Mouse (Mus musculus) liver, postnatal 0 days (tissue): ENCODE data around the gene Lsm6. TPM values are rescaled to one million over a fixed set of nuclear protein-coding genes. Genes with fewer than 3 reads are reported as not detected.

Experiments used
- ATAC-seq: fragments of 200-750 bp; cut with Nextera tagmentation; 2 replicates; pipeline ENCODE4 v1.8.0; 2017; ENCODE audit warnings: mild to moderate bottlenecking, moderate library complexity
- DNase-seq: peaks from one replicate; pipeline ENCODE4 v3.0.0-alpha.2; 2016
- H3K27ac ChIP-seq: fragments of 300-500 bp; sonication (generic); 2 replicates; pipeline ENCODE4 v1.5.1; 2014; ENCODE audit warnings: antibody characterized with exemption, moderate library complexity, mild to moderate bottlenecking, low read depth
- H3K27me3 ChIP-seq: fragments of 300-500 bp; sonication (generic); 2 replicates; pipeline ENCODE4 v1.6.1; 2014; ENCODE audit warnings: low read length, control low read depth, mixed read lengths; ENCODE audit not compliant: insufficient read depth
- H3K36me3 ChIP-seq: fragments of 300-500 bp; sonication (generic); replicated peaks from 2 replicates; pipeline ENCODE4 v1.6.1; 2014; ENCODE audit warnings: mild to moderate bottlenecking, control low read depth, low read length, moderate library complexity, mixed read lengths; ENCODE audit not compliant: insufficient read depth
- H3K4me1 ChIP-seq: fragments of 300-500 bp; sonication (generic); 2 replicates; pipeline ENCODE4 v1.6.1; 2014; ENCODE audit warnings: antibody characterized with exemption, mild to moderate bottlenecking, control low read depth; ENCODE audit not compliant: insufficient read depth
- H3K4me2 ChIP-seq: fragments of 300-500 bp; sonication (generic); 2 replicates; pipeline ENCODE4 v1.6.1; 2014; ENCODE audit warnings: low read depth, mild to moderate bottlenecking, low read length, moderate library complexity, mixed read lengths
- H3K4me3 ChIP-seq: fragments of 300-500 bp; sonication (generic); 2 replicates; pipeline ENCODE4 v1.5.1; 2014; ENCODE audit warnings: low read depth, low read length
- H3K9ac ChIP-seq: fragments of 300-500 bp; sonication (generic); replicated peaks from 2 replicates; pipeline ENCODE4 v1.6.1; 2014; ENCODE audit warnings: mild to moderate bottlenecking, moderate library complexity
- H3K9me3 ChIP-seq: fragments of 300-500 bp; sonication (generic); 2 replicates; pipeline ENCODE4 v1.6.1; 2016; ENCODE audit warnings: mild to moderate bottlenecking, control low read depth, low read length, mixed read lengths
- CTCF ChIP-seq: sonication (generic); IDR thresholded peaks from 2 replicates; pipeline ENCODE4 v1.5.1; 2016; ENCODE audit warnings: antibody characterized with exemption, low read depth
- EP300 ChIP-seq: IDR thresholded peaks from 2 replicates; pipeline ENCODE4 v1.6.1; 2016; ENCODE audit warnings: antibody characterized with exemption, low read depth, mild to moderate bottlenecking
- WGBS: fragments of 180-500 bp; shearing (Covaris S2); extraction: QIAGEN DNeasy Blood & Tissue Kit; methylation state at CpG from one replicate; pipeline ENCODE4 v1.1.7; 2014; ENCODE audit not compliant: insufficient replicate concordance; 5-methylcytosine and 5-hydroxymethylcytosine counted together
- polyA plus RNA-seq: library from polyadenylated mRNA; unstranded; fragments of >200 nt; fragmentation: Nextera tagmentation; extraction: Ambion mirVana; gene quantifications from 2 replicates; pipeline ENCODE4 v1.2.1, GENCODE M21; 2015

The Lsm6 gene
- polyA plus RNA-seq, 1 experiment from 2014 or later, result 97.3 TPM

GRCm38 (mm10) chr8:78797985-78798384, 23.0 kb downstream of the Lsm6 start:
- Histone ChIP-seq H3K9me3 (no peaks in the 10 kb centered on the region), H3K27me3 (no peaks in the 10 kb centered on the region), H3K27ac (no peak overlapping the region), H3K36me3 (no peaks in the 10 kb centered on the region), H3K9ac (no peak overlapping the region), H3K4me3 (no peak overlapping the region), H3K4me1 (no peaks in the 10 kb centered on the region; the same call in 1 of the 2 replicates), H3K4me2 (no peak overlapping the region)
- ATAC-seq, result no peak
- WGBS, result 83% methylated on average over 7 of the region's 7 CpGs
- TF ChIP-seq CTCF (no peak), EP300 (no peak)
- no peak for DNase-seq

- no peaks in the 10 kb centered on the region for H3K27me3 ChIP-seq
- H3K36me3 ChIP-seq, result no peaks in the 10 kb centered on the region
- H3K4me3 ChIP-seq, result no peak overlapping the region
- ATAC-seq (no peak), DNase-seq (no peak)
- no peak overlapping the region for H3K27ac ChIP-seq
- H3K9ac ChIP-seq, result no peak overlapping the region
- no peak for TF ChIP-seq CTCF
- no peak for TF ChIP-seq EP300
- H3K4me2 ChIP-seq, result no peak overlapping the region
- H3K9me3 ChIP-seq, result no peaks in the 10 kb centered on the region
- WGBS, result 72% methylated on average over 4 of the region's 4 CpGs
- H3K4me1 ChIP-seq, result no peaks in the 10 kb centered on the region
Measured at GRCm38 (mm10) chr8:78793231-78793630, 27.7 kb downstream of the Lsm6 start.

- H3K27me3 ChIP-seq, result no peaks in the 10 kb centered on the region
- H3K36me3 ChIP-seq, result no peaks in the 10 kb centered on the region
- no peak overlapping the region for H3K27ac ChIP-seq
- no peaks in the 10 kb centered on the region for H3K4me1 ChIP-seq
- no peak overlapping the region for H3K9ac ChIP-seq
- no peak overlapping the region for H3K4me3 ChIP-seq
- TF ChIP-seq EP300 (no peak), CTCF (no peak)
- ATAC-seq (no peak), DNase-seq (no peak)
- no peaks in the 10 kb centered on the region for H3K9me3 ChIP-seq
- no peak overlapping the region for H3K4me2 ChIP-seq
- WGBS, result 85% methylated on average over 9 of the region's 9 CpGs
Measured at GRCm38 (mm10) chr8:78776816-78777215, 44.1 kb downstream of the Lsm6 start.

GRCm38 (mm10) chr8:78771256-78771655, 49.7 kb downstream of the Lsm6 start:
- DNase-seq (no peak), ATAC-seq (no peak)
- H3K9ac ChIP-seq, result no peak overlapping the region
- 62% methylated on average over 7 of the region's 7 CpGs for WGBS
- no peaks in the 10 kb centered on the region for H3K27me3 ChIP-seq
- H3K9me3 ChIP-seq, result no peaks in the 10 kb centered on the region
- no peaks in the 10 kb centered on the region for H3K36me3 ChIP-seq
- H3K4me3 ChIP-seq, result no peak overlapping the region
- no peak overlapping the region for H3K27ac ChIP-seq
- no peak overlapping the region for H3K4me2 ChIP-seq
- H3K4me1 ChIP-seq, result no peaks in the 10 kb centered on the region
- TF ChIP-seq EP300 (no peak), CTCF (no peak)

- DNase-seq, result no peak
- ATAC-seq, result no peak
Measured at GRCm38 (mm10) chr8:78770584-78770983, 50.4 kb downstream of the Lsm6 start.

GRCm38 (mm10) chr8:78765556-78765955, 55.4 kb downstream of the Lsm6 start:
- no peak for TF ChIP-seq CTCF
- TF ChIP-seq EP300, result no peak
- Histone ChIP-seq H3K4me2 (no peak overlapping the region), H3K36me3 (no peaks in the 10 kb centered on the region), H3K27me3 (no peaks in the 10 kb centered on the region), H3K9me3 (no peaks in the 10 kb centered on the region), H3K9ac (no peak overlapping the region), H3K4me1 (no peaks in the 10 kb centered on the region), H3K4me3 (no peak overlapping the region), H3K27ac (no peak overlapping the region)
- DNase-seq, result no peak
- 67% methylated on average over 1 of the region's 1 CpGs for WGBS
- no peak for ATAC-seq

More at GRCm38 (mm10) chr8:78770584-78770983, 50.4 kb downstream of the Lsm6 start:
- no peaks in the 10 kb centered on the region for H3K36me3 ChIP-seq
- H3K4me3 ChIP-seq, result no peak overlapping the region
- H3K4me1 ChIP-seq, result no peaks in the 10 kb centered on the region
- H3K4me2 ChIP-seq, result no peak overlapping the region
- no peak for TF ChIP-seq EP300
- TF ChIP-seq CTCF, result no peak
- H3K9me3 ChIP-seq, result no peaks in the 10 kb centered on the region
- no peak overlapping the region for H3K9ac ChIP-seq
- H3K27me3 ChIP-seq, result no peaks in the 10 kb centered on the region
- WGBS, result 85% methylated on average over 3 of the region's 3 CpGs
- no peak overlapping the region for H3K27ac ChIP-seq

GRCm38 (mm10) chr8:78764976-78765375, 56.0 kb downstream of the Lsm6 start:
- H3K36me3 ChIP-seq, result no peaks in the 10 kb centered on the region
- H3K4me1 ChIP-seq, result no peaks in the 10 kb centered on the region
- no peak overlapping the region for H3K27ac ChIP-seq
- no peaks in the 10 kb centered on the region for H3K27me3 ChIP-seq
- H3K9ac ChIP-seq, result no peak overlapping the region
- TF ChIP-seq CTCF (no peak), EP300 (no peak)
- ATAC-seq (no peak), DNase-seq (no peak)
- no peak overlapping the region for H3K4me2 ChIP-seq
- H3K4me3 ChIP-seq, result no peak overlapping the region
- H3K9me3 ChIP-seq, result no peaks in the 10 kb centered on the region
